Mouse (Mus musculus) thymus, postnatal 25 days (tissue): ENCODE data around the gene Robo2.
"Not testable (repeated sequence)": the region's sequence is repeated elsewhere in the genome, so short reads cannot be mapped to it uniquely, and the experiment has no call there.

Source experiments
- DNase-seq: peaks from one replicate; pipeline ENCODE4 v3.0.0; 2022

Gene Robo2

DNA sequence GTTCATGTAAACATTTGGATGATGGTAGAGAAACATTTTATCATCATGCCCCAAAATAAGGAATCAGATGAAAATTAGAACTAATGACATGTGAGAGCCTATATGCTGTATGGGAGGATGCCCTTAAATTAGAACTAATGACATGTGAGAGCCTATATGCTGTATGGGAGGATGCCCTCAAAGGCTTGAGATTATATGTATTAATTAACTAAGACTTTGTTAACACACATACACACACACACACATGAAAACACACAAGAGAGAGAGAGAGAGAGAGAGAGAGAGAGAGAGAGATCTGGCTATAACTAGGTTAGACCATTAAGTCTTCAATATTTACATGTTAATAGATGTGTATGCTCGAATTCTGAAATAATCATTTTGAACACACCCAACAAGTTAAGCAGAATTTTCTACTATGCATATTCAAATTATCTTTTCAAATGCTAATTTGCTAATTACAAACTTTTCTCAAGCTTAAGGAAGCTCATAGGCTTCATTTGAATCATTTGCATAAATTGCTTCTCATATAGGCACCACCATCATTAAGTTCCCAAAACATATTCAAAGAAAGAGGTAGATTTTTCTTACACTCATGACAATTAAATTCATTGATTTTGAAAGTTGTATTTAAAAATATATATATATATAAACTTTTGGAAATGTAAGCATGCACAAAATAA lies 211.5 kb downstream of the Robo2 start:
- no peak for DNase-seq

DNA sequence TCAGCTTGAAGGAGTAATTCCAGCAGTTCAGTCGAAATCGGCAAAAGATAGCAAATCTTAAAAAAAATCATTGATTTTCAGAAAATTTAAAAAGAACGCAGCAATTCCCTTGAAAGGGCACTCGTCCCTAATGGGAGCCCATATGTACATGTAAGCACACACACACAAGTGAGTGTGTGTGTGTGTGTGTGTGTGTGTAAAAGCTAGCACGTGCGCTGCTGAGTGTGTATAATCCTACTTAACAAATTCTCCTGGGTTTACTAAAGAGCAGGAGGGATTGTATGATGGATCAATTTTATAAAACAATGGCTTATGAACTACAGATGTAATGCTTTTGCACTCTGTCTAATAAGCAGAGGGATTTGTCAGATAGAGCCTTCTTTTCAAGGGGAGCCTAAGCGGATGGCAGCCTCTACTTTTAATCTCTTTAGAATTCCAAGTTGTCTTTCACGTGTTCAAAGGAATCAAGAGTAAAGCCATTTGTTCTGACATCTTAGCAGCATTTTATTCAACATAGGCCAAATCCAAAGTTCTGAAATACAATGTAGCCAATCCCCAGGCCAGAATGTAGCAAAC lies 218.6 kb downstream of the Robo2 start:
- DNase-seq, result no peak

- DNase-seq, result no peak
Measured at GRCm38 (mm10) chr16:74191621-74192020, 220.0 kb downstream of the Robo2 start.

DNA sequence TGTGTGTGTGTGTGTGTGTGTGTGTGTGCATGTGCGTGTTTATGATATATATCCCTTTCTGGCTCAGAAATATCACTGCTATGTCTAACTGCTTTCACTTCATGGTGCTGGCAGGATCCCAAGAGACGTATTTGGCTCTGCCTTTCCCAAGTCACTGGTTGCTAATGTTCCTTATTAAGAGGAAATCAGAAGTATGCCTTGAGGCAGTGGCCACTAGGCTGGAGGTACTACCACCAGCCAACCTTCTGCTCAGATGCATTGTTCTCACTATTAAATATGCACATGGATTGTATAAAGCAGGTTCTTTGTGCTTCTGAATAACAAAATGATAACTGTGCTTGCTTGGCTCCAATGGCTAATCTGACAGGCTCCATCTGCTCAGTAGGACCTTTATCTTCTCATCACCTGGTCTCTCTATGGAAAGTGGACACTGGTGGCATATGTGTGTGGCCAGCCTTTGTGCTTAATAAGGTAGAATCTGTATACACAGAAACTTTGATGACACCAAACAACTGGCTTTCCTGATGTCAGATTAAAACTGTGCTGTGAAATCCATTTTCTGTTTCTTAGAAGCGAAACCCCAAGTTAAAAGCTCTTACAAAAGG lies 229.0 kb downstream of the Robo2 start:
- no peak for DNase-seq

GRCm38 (mm10) chr16:74172673-74173072 lies 239.0 kb downstream of the Robo2 start:
- no peak for DNase-seq

- DNase-seq, result no peak
Measured at GRCm38 (mm10) chr16:74169642-74170041, 242.0 kb downstream of the Robo2 start.

GRCm38 (mm10) chr16:74169121-74169520 lies 242.5 kb downstream of the Robo2 start:
- DNase-seq, result no peak

DNA sequence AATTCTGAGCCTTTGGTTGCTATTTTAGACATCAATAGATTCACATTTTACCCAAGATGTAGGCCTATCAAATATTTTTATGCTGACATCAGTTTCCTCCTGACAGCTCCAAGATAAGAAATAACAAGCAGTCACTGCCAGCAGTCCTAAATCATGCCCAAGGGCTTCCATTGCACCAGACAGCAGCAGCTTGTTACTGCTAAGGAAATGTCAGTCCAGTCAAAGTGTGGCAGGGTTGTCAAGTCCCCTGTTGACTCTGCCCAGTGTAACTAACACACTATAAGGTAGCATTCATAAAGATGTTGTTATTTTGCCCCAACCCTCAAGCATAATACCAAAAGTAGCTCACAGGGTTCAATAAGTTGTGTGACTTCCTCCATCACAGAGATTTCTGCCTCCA lies 243.8 kb downstream of the Robo2 start:
- DNase-seq, result no peak

- no peak for DNase-seq
Measured at GRCm38 (mm10) chr16:74162041-74162440, 249.6 kb downstream of the Robo2 start.

DNA sequence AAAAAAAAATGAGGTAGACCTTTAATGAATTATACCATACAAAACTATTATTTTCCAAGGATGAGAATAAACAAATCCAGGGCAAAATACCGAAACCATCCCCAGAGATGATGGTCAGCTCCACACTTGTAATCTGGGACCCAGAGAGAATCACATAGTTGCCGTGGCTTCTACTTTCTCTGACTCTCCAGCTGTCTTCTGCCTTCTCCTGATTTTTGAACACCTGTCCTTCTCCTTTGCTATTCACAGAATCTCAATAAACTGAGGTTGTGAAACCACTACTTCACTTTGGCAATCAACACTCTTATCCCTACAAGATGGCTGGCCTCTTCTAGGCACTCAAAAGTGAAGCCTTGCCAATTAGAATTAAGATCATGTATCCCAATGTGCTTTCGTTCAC lies 252.4 kb downstream of the Robo2 start:
- no peak for DNase-seq

- DNase-seq, result no peak
Measured at GRCm38 (mm10) chr16:74136181-74136580, 275.4 kb downstream of the Robo2 start.

DNA sequence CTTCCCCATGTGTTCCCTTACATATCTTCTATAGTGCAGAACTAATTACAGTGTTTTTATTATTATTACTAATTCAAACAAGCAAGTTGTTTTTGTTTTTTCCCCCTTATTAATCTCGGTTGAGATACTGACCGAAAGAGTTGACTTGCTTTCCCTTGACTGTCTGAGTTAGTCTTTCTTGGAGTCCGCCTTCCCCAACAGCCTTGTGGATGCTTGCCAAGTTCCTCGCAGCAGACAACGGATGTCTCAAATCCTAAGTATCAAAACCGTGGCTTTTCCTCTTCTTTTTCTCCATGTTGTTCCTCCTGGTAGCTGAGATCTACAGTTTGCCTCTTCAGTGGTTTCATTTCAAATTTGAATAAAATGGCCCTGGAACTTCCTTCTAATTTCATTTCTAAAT lies 278.8 kb downstream of the Robo2 start:
- DNase-seq, result no peak

GRCm38 (mm10) chr16:74131370-74131769 lies 280.3 kb downstream of the Robo2 start:
- DNase-seq, result no peak

- no peak for DNase-seq
Measured at GRCm38 (mm10) chr16:74128443-74128983, 283.1 kb downstream of the Robo2 start.

GRCm38 (mm10) chr16:74113155-74113554 lies 298.5 kb downstream of the Robo2 start:
- DNase-seq, result no peak

- no peak for DNase-seq
Measured at GRCm38 (mm10) chr16:74111101-74111500, 300.5 kb downstream of the Robo2 start.

GRCm38 (mm10) chr16:74104449-74104848 lies 307.2 kb downstream of the Robo2 start:
- DNase-seq, result not testable (repeated sequence)

DNA sequence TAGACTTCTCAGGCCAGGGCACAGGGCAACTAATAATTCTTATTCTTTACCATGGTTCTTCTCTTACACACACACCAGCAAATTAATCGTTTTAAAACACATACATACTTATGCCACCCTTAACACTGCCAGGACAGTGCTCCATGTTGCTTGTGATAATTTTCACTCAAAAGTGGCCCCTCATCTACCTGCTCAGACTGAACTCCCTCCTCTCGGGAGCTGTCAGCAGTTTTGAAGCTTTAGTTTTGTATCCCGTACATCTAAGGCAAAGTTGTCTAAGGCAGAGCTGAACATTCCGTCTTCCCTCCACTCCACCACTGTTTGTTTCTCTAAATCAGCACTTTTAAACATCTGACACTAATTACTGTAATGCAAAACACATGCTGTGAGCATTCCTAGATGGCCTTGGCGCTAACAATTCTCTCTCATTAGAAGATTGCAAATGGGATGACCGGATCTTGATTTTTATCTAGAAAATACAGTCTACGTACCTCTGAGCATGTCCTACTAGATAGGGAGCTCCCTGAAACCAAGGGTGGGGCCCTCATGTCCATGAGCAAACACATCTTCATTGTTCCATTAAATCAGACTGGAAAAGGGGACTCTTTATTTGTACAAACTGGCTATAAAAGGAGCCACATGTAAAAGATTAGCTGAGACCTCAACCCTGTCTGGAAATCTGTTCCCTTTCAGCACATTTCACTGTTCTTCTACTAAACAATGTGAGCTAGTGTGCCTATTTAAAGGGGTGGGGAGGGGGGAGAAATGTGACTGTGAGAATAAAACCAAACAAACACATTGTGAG lies 318.4 kb downstream of the Robo2 start:
- DNase-seq, result no peak

GRCm38 (mm10) chr16:74089951-74090350 lies 321.7 kb downstream of the Robo2 start:
- no peak for DNase-seq

GRCm38 (mm10) chr16:74084188-74084587 lies 327.4 kb downstream of the Robo2 start:
- no peak for DNase-seq

DNA sequence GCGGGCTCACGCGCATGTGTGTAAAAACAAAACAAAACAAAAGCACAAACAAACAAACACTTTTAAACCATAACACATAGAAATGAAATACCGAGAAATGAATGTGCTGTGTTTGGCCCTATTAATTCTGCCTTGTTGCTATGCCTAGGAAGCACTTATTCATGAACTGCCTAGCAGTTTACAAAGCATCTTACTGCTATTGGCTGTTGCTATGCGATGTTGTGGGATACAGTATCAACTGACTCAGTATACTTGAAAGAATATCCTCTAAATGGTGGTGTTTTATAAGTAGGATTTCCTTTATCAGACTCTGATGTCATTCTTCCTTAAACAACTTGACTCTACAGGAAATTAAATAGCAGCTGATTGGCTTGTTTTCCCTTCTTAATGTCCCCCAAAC lies 339.0 kb downstream of the Robo2 start:
- no peak for DNase-seq

GRCm38 (mm10) chr16:74070628-74071027 lies 341.0 kb downstream of the Robo2 start:
- DNase-seq, result no peak

GRCm38 (mm10) chr16:74065958-74066357 lies 345.7 kb downstream of the Robo2 start:
- no peak for DNase-seq
